Mouse (Mus musculus) limb, embryonic 13.5 days (tissue): ENCODE data around the gene Hnf1b. TPM values are rescaled to one million over a fixed set of nuclear protein-coding genes. Genes with fewer than 3 reads are reported as not detected.

Source experiments
- ATAC-seq: fragments of 200-750 bp; cut with Nextera tagmentation; 2 replicates; pipeline ENCODE4 v1.8.0; 2017; ENCODE audit warnings: low read depth, moderate number of reproducible peaks, moderate TSS enrichment; ENCODE audit not compliant: low FRiP score
- H3K27ac ChIP-seq: fragments of 300-500 bp; sonication (generic); 2 replicates; pipeline ENCODE4 v1.5.1; 2015; ENCODE audit warnings: inconsistent platforms, mild to moderate bottlenecking, moderate library complexity
- H3K27me3 ChIP-seq: fragments of 300-500 bp; sonication (generic); 2 replicates; pipeline ENCODE4 v1.6.1; 2015; ENCODE audit warnings: mild to moderate bottlenecking, inconsistent platforms
- H3K36me3 ChIP-seq: fragments of 300-500 bp; sonication (generic); 2 replicates; pipeline ENCODE4 v1.6.1; 2015; ENCODE audit warnings: inconsistent platforms, mild to moderate bottlenecking, moderate library complexity
- H3K4me1 ChIP-seq: fragments of 300-500 bp; sonication (generic); 2 replicates; pipeline ENCODE4 v1.6.1; 2015; ENCODE audit warnings: inconsistent platforms
- H3K4me2 ChIP-seq: fragments of 300-500 bp; sonication (generic); replicated peaks from 2 replicates; pipeline ENCODE4 v1.6.1; 2015; ENCODE audit warnings: inconsistent platforms, mild to moderate bottlenecking, moderate library complexity
- H3K4me3 ChIP-seq: fragments of 300-500 bp; sonication (generic); 2 replicates; pipeline ENCODE4 v1.5.1; 2015; ENCODE audit warnings: moderate library complexity, mild to moderate bottlenecking, inconsistent platforms
- H3K9ac ChIP-seq: fragments of 300-500 bp; sonication (generic); 2 replicates; pipeline ENCODE4 v1.6.1; 2015; ENCODE audit warnings: mild to moderate bottlenecking, inconsistent platforms
- H3K9me3 ChIP-seq: fragments of 300-500 bp; sonication (generic); 2 replicates; pipeline ENCODE4 v1.6.1; 2016; ENCODE audit warnings: inconsistent platforms
- WGBS: fragments of 180-500 bp; shearing (Covaris S2); methylation state at CpG from one replicate; pipeline ENCODE4 v1.1.7; 2015; 5-methylcytosine and 5-hydroxymethylcytosine counted together
- polyA plus RNA-seq: library from polyadenylated mRNA; unstranded; fragments of >200 nt; fragmentation: Nextera tagmentation; extraction: Ambion mirVana; gene quantifications from 2 replicates; pipeline ENCODE4 v1.2.1, GENCODE M21; 2015

The Hnf1b gene
- polyA plus RNA-seq, 1 experiment from 2014 or later = not detected

DNA sequence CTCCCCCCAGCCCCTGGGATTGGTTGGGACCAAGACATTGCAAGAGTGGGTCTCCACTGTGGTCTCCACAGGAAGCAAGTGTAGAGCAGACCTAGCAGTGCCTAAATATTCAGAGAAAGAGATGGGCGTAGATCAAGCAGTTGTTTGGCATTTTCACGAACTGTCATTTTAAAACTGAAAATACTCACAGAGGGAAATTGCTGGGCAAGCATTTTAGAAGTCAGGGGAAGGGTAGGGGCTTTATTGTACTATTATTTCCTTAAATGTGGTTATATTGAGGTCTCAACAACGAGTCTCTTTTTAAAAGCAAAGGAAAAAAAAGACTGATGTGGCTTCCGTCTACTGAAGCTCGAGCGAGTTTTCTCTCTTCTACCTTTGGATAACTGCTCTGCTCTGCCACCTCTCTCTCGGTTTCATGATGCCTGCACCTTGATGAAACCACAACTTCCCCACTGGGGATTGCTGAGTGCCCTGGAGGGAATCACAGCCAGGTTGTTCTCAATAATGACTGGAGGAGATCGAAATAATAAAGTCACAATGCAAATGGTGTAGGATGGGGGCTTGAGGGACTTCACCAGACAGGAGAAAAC is 21.2 kb upstream of the Hnf1b start:
- no peaks in the 10 kb centered on the region for H3K27me3 ChIP-seq
- no peaks in the 10 kb centered on the region for H3K4me1 ChIP-seq
- no peak overlapping the region for H3K4me3 ChIP-seq
- WGBS = 78% methylated on average over 8 of the region's 8 CpGs
- H3K36me3 ChIP-seq = no peaks in the 10 kb centered on the region
- H3K27ac ChIP-seq = no peak overlapping the region
- H3K9ac ChIP-seq = no peak overlapping the region
- H3K4me2 ChIP-seq = no peak overlapping the region
- no peak for ATAC-seq
- H3K9me3 ChIP-seq = no peaks in the 10 kb centered on the region

DNA sequence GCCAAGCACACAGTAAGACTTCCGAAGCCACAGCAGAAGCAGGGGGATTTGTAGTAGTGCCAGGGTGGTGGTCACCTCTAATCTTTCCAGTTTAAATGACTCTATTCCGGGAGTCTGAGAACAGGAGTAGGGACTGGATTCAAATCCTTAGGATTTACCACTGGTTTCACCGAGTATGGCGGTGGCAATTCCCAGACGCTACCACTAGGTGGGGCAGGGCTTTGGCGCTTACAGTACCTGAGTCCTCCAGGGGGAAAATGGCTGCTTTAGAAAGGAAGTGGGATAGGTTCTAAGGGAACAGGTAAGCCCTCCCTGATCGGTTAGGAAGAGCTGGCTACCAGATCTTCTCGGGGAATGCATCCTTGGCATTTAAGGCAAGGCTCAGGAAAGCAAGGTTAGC is 17.5 kb upstream of the Hnf1b start:
- H3K4me1 ChIP-seq = no peaks in the 10 kb centered on the region
- H3K27ac ChIP-seq = no peak overlapping the region
- no peak for ATAC-seq
- WGBS = 41% methylated on average over 8 of the region's 8 CpGs
- H3K4me2 ChIP-seq = no peak overlapping the region
- no peak overlapping the region for H3K4me3 ChIP-seq
- no peak overlapping the region for H3K9ac ChIP-seq
- no peaks in the 10 kb centered on the region for H3K27me3 ChIP-seq
- H3K36me3 ChIP-seq = no peaks in the 10 kb centered on the region
- no peaks in the 10 kb centered on the region for H3K9me3 ChIP-seq

DNA sequence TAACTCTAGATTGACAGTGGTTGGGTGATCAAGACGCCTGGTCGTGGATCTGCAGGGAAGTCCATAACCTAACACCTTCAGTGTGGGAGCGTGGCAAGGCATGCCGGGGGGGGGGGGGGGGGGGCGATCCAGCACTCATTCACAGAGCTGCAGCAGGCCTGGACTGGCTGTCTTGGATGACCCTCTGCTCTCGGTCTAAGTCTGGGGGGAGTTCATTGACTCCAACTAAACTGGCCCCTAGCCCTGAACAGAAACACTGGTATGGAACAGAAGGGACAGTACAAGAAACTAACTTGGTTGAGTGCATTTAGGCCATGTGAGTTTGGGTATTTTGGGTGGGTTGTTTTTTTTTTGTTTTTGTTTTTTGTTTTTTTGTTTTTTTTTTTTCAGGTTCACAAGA is 16.3 kb upstream of the Hnf1b start:
- 83% methylated on average over 6 of the region's 6 CpGs for WGBS
- Histone ChIP-seq H3K4me3 (no peak overlapping the region), H3K4me2 (no peak overlapping the region), H3K36me3 (no peaks in the 10 kb centered on the region), H3K27me3 (no peaks in the 10 kb centered on the region), H3K9me3 (no peaks in the 10 kb centered on the region), H3K9ac (no peak overlapping the region), H3K27ac (no peak overlapping the region), H3K4me1 (no peaks in the 10 kb centered on the region)
- ATAC-seq = no peak

DNA sequence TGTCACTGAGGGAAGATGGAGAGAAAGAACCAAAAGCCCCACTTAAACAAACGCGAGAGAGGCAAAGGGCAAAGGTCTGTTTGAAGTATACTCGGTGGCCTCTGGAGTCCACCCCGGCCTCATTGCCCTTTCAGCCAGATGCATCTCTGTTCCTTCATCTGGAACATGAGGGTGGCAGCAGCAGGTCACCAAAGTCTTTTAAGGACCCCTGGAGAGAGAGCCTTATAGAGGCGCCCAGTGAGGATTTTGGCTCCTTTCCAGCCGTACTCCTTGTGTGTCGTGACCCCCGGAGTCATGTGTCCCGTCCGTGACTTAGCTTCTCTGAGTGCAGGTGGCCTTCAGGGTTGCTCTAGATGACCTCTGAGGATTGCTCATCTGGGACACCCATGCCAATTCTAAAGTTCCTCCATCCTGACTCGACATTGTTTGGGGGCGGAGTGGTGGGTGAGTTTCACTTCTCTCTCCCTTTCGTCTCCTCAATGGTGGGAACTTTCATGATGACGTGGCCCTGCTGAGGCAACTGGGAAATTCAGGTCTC is 15.8 kb upstream of the Hnf1b start:
- no peaks in the 10 kb centered on the region for H3K36me3 ChIP-seq
- ATAC-seq = no peak
- no peak overlapping the region for H3K4me2 ChIP-seq
- no peak overlapping the region for H3K27ac ChIP-seq
- 76% methylated on average over 14 of the region's 14 CpGs for WGBS
- no peaks in the 10 kb centered on the region for H3K27me3 ChIP-seq
- no peak overlapping the region for H3K4me3 ChIP-seq
- H3K9ac ChIP-seq = no peak overlapping the region
- H3K4me1 ChIP-seq = no peaks in the 10 kb centered on the region
- H3K9me3 ChIP-seq = no peaks in the 10 kb centered on the region

DNA sequence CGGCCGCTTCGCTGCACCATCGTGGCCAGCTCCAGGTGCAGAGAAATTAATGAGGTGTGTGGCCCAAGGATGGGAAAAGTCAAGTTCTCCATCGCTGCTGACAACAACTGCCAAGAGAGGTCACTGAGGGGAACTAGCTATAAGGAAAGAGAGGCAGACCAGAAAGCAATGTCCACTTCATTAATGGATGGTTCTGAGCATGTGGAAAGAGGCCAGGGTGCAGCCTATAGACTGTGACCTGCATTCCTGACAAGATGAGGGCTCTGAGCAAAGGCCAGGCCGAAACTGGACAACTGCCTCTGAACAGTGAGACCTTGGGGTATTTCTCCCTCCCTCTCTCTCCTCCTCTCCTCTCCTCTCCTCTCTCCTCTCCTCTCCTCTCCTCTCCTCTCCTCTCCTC is 10.4 kb upstream of the Hnf1b start:
- 79% methylated on average over 6 of the region's 6 CpGs for WGBS
- Histone ChIP-seq H3K4me2 (no peak overlapping the region), H3K9ac (no peak overlapping the region), H3K4me3 (no peak overlapping the region), H3K27ac (no peak overlapping the region), H3K4me1 (no peaks in the 10 kb centered on the region), H3K27me3 (peaks cover 22% of the 10 kb centered on the region), H3K9me3 (no peaks in the 10 kb centered on the region), H3K36me3 (no peaks in the 10 kb centered on the region)
- ATAC-seq = no peak

DNA sequence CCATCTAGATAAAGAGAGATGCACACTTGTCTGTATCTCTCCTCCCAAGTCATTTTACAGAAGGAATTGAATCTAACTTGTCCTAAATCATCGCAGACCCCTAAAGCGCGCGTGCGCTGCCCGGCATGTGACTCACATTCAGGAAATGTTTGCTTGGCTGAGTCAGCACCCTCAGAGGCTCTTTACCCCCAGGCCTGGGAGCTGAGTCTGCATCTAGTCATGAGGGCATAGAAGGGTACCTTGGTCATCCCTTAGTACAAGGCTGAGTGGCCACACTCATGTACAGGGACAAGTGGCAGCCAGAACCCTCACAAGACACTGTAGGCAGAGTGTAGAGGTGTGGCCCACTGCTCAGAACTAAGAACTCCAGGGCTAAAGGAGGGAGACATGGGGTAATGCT is 6.3 kb upstream of the Hnf1b start:
- Histone ChIP-seq H3K9me3 (no peaks in the 10 kb centered on the region), H3K27me3 (peaks cover 44% of the 10 kb centered on the region), H3K27ac (no peak overlapping the region), H3K4me3 (no peak overlapping the region), H3K9ac (no peak overlapping the region), H3K4me2 (no peak overlapping the region), H3K36me3 (no peaks in the 10 kb centered on the region), H3K4me1 (no peaks in the 10 kb centered on the region)
- 91% methylated on average over 6 of the region's 6 CpGs for WGBS
- no peak for ATAC-seq

DNA sequence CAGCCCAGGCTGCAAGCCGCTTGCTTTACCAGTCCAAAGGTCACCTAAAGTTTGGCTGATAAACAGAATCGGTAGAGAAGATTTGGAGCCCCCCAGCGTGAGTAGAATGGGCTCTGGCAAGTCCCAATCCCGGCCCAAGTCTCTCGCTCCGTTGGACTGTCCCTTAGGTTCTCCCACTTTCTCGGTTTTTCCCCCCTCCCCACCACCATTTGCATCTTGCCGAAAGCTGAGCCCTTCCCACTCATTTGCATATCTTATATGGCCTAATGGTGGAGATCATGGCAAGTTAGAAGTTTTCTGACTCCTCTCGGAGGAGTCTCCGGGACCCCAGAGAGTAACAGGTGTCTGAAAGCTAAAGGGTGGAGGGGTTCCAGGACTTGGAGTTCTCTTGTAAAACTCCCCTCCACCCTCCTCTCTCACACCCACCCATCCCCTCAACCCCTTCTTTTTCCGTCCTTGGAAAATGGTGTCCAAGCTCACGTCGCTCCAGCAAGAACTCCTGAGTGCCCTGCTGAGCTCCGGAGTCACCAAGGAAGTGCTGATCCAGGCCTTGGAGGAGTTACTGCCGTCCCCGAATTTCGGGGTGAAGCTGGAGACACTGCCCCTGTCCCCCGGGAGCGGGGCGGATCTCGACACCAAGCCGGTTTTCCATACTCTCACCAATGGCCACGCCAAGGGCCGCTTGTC is 866 bp downstream of the Hnf1b start:
- H3K4me3 ChIP-seq = peak overlapping the region; percentile 25
- no peaks in the 10 kb centered on the region for H3K36me3 ChIP-seq
- no peaks in the 10 kb centered on the region for H3K9me3 ChIP-seq
- peaks cover 83% of the 10 kb centered on the region for H3K27me3 ChIP-seq
- peaks cover 37% of the 10 kb centered on the region for H3K4me1 ChIP-seq
- H3K9ac ChIP-seq = no peak overlapping the region
- 1% methylated on average over 24 of the region's 24 CpGs for WGBS
- H3K4me2 ChIP-seq = peak overlapping the region; percentile 39
- H3K27ac ChIP-seq = no peak overlapping the region
- no peak for ATAC-seq

DNA sequence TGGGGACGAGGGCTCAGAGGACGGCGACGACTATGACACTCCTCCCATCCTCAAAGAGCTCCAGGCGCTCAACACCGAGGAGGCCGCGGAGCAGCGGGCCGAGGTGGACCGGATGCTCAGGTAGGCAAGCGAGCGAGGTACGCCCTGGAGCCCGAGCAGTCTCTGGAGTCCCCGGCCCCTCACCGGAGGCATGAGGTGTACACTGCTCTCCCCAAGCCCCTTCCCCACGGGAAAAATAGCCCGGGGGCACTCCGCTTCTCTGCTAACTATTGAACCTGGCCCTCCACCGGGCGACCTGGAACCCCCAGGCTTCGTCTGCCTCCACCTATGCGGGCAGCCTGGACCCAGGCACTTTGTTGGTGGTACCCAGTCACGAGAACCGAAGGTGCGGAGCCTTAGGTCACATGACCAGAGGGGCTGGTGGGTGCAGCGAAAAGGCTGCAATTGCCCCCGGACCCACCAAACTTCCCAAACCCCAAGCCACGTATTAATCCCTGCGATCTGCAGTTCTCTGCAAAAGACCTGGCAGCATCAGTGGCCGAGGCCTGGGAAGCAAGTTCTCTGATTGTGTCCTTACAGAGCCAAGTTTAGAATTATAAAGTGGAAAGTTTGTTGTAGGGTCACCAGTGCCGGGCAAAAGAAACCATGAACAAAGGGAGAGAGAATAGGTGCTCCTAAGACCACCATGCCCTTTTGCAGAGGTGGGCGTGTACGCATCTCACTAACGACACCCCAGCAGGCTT is 1.6 kb downstream of the Hnf1b start:
- no peaks in the 10 kb centered on the region for H3K9me3 ChIP-seq
- peaks cover 37% of the 10 kb centered on the region for H3K4me1 ChIP-seq
- no peak overlapping the region for H3K9ac ChIP-seq
- peak overlapping the region; percentile 39 for H3K4me2 ChIP-seq
- no peak overlapping the region for H3K27ac ChIP-seq
- under 1% methylated on average over 36 of the region's 36 CpGs for WGBS
- no peaks in the 10 kb centered on the region for H3K36me3 ChIP-seq
- H3K27me3 ChIP-seq = peaks cover 86% of the 10 kb centered on the region
- ATAC-seq = no peak
- H3K4me3 ChIP-seq = peak overlapping the region; percentile 25

DNA sequence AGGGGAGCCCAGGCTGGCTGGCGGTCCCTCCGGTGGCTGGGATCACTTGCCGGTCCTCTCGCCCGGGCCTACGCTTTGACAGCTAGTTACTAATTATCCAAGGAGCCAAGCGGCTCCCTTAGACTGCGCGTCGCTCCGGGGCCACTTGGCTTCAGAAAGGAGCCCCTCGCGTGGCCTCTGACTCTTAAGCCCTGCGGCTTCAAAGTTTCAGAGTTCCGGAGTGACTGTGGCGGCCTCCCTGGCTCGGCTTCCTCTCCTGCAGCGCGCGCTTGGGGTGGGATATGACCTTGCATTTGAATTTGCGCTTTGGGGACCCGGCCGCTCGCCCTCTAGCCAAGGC is 2.1 kb downstream of the Hnf1b start:
- Histone ChIP-seq H3K9ac (no peak overlapping the region), H3K9me3 (no peaks in the 10 kb centered on the region), H3K4me3 (peak overlapping the region; percentile 25), H3K4me2 (peak overlapping the region; percentile 43), H3K36me3 (no peaks in the 10 kb centered on the region), H3K27ac (no peak overlapping the region), H3K27me3 (peaks cover 90% of the 10 kb centered on the region), H3K4me1 (peaks cover 37% of the 10 kb centered on the region)
- under 1% methylated on average over 24 of the region's 24 CpGs for WGBS
- ATAC-seq = no peak

DNA sequence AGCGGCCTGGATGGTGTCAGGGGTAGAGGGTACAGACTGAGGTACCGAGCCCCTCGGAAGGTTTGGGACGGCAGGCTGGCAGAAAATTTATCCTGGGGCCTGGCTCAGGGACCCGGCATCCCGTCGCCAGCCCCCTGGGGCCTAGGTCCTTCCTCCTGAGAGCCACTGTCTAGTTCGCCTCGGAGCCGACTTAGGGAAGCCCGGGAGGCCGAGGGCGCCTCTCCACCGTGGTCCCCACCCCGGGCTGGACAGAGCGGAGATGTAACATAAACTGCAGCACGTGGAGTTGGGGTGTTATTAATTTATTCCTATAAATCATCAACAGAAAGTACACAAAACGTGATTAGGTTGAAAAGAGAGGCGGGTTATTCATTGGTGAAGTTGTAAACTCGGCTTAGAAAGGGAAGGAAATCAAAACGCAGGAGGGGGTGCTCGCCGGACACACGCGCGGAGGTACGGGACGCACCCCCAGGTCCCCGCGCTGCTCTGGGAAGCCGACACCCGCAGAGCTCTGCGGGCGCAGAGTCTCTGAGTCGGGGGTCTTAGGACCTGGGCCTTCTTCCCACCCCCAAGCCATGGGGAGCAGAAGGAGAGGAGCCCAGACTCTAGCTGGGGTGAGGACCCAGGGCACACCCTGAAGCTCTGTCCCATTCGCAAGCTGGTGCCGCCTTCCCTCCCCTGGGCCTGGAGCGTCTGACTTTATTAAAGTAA is 2.8 kb downstream of the Hnf1b start:
- WGBS = under 1% methylated on average over 37 of the region's 38 CpGs
- Histone ChIP-seq H3K27me3 (peaks cover 89% of the 10 kb centered on the region), H3K9ac (no peak overlapping the region), H3K9me3 (no peaks in the 10 kb centered on the region), H3K4me3 (peak overlapping the region; percentile 16), H3K4me2 (peak overlapping the region; percentile 21; the same call in 1 of the 2 replicates), H3K4me1 (peaks cover 37% of the 10 kb centered on the region), H3K27ac (no peak overlapping the region), H3K36me3 (no peaks in the 10 kb centered on the region)
- ATAC-seq = no peak

DNA sequence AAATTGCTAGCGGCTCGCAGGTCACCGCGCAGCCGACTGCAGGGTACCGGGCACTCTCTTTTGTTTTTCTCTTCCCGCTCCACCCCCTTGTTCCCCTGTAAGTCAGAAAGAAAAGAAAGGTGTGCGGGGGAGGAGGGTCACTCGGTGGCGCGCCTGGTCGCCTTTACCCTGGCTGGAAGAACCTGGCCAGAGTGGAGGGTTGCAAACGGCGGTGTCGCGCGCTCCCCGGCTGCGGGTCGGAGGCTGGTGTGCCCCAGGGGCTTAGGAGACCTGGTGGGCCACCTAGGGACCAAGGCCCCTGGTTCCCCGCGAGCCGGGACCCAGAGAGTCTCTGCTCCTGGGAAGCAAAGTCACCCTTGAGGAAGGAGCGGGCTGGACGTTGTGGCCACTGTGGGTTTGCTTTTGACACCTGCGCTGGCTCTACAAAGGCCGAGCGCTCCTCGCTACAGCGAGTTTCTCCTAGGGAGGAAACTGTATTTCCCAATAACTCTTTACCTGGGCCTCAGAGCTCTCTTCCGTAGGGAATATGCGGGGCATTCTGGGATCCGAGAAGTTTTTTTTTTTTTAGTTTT is 3.4 kb downstream of the Hnf1b start:
- H3K36me3 ChIP-seq = no peaks in the 10 kb centered on the region
- H3K4me3 ChIP-seq = peak overlapping the region; percentile 16
- peaks cover 37% of the 10 kb centered on the region for H3K4me1 ChIP-seq
- H3K27ac ChIP-seq = no peak overlapping the region
- ATAC-seq = no peak
- peaks cover 89% of the 10 kb centered on the region for H3K27me3 ChIP-seq
- H3K9ac ChIP-seq = no peak overlapping the region
- H3K4me2 ChIP-seq = peak overlapping the region; percentile 21; the same call in 1 of the 2 replicates
- under 1% methylated on average over 33 of the region's 33 CpGs for WGBS
- no peaks in the 10 kb centered on the region for H3K9me3 ChIP-seq

DNA sequence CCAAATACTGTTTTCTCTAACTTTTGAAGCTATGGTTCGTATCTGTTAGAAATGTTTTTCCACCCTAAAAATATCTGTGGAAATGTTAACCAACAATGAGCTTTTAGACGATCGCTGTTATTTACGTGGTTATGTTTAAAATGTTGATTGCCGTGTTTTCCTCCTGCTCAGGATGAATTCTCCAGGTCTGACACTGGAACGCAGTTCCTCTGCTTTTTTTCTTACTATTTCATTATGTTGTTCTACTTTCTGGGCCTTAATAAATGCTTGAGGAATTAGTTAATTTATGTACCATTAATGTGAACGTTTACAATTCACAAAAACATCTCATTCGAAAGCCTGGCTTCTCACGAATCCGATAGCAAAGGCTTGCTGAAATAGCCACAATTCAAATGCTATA is 4.2 kb downstream of the Hnf1b start:
- no peak overlapping the region for H3K4me3 ChIP-seq
- no peak for ATAC-seq
- H3K4me1 ChIP-seq = peaks cover 37% of the 10 kb centered on the region

More for the DNA sequence above, 4.2 kb downstream of the Hnf1b start:
- Histone ChIP-seq H3K4me2 (no peak overlapping the region), H3K36me3 (no peaks in the 10 kb centered on the region), H3K27ac (no peak overlapping the region), H3K27me3 (peaks cover 90% of the 10 kb centered on the region), H3K9ac (no peak overlapping the region), H3K9me3 (no peaks in the 10 kb centered on the region)
- WGBS = 5% methylated on average over 10 of the region's 10 CpGs
